Mouse (Mus musculus) cortical plate, adult 2 months (tissue): ENCODE results near the gene Btrc.

ENCODE experiments used
- CTCF ChIP-seq: fragments of 200-500 bp; IDR thresholded peaks from 2 replicates; pipeline ENCODE4 v1.5.1; 2011; ENCODE audit warnings: mild to moderate bottlenecking, control low read depth, low read length; ENCODE audit not compliant: insufficient read depth; ENCODE audit errors: extremely low read depth
- POLR2A ChIP-seq: fragments of 200-500 bp; IDR thresholded peaks from 2 replicates; pipeline ENCODE4 v1.6.1; 2011; ENCODE audit warnings: mild to moderate bottlenecking, low read length, control low read depth; ENCODE audit not compliant: insufficient read depth; ENCODE audit errors: extremely low read depth

- no peak for TF ChIP-seq POLR2A
- no peak for TF ChIP-seq CTCF
These were observed 428 bp downstream of the Btrc start for GRCm38 (mm10) chr19:45363933-45364391.
